Mouse (Mus musculus) olfactory bulb, adult 2 months (tissue): ENCODE data around the gene Ccdc57. TPM values are rescaled to one million over a fixed set of nuclear protein-coding genes. Genes with fewer than 3 reads are reported as not detected.

Source experiments
- H3K27ac ChIP-seq: fragments of 200-500 bp; 2 replicates; pipeline ENCODE4 v1.5.1; 2012; ENCODE audit warnings: low read depth, low read length; ENCODE audit not compliant: insufficient read depth
- H3K4me1 ChIP-seq: fragments of 200-500 bp; 2 replicates; pipeline ENCODE4 v1.6.1; 2012; ENCODE audit warnings: low read length; ENCODE audit not compliant: control insufficient read depth, insufficient read depth
- H3K4me3 ChIP-seq: fragments of 200-500 bp; 2 replicates; pipeline ENCODE4 v1.5.1; 2012; ENCODE audit warnings: mild to moderate bottlenecking, low read depth, low read length, moderate library complexity; ENCODE audit not compliant: insufficient read depth
- CTCF ChIP-seq: fragments of 200-500 bp; IDR thresholded peaks from 2 replicates; pipeline ENCODE4 v1.5.1; 2012; ENCODE audit warnings: low read depth, mild to moderate bottlenecking, low read length, moderate library complexity; ENCODE audit not compliant: insufficient read depth
- POLR2A ChIP-seq: fragments of 200-500 bp; IDR thresholded peaks from 2 replicates; pipeline ENCODE4 v1.6.1; 2012; ENCODE audit warnings: mild to moderate bottlenecking, low read depth, low read length, moderate library complexity; ENCODE audit not compliant: insufficient read depth
- WGBS: fragments of 180-500 bp; shearing (Covaris S2); methylation state at CpG from one replicate; pipeline ENCODE4 v1.1.7; 2018; 5-methylcytosine and 5-hydroxymethylcytosine counted together
- polyA plus RNA-seq: library from polyadenylated mRNA; stranded (reverse); fragments of >200 nt; gene quantifications from 2 replicates; pipeline ENCODE4 v1.2.4, GENCODE M21; 2012; ENCODE audit warnings: low replicate concordance; ENCODE audit not compliant: missing spikeins, insufficient read depth, insufficient read length

Gene Ccdc57
- polyA plus RNA-seq, 1 experiment: not detected

DNA sequence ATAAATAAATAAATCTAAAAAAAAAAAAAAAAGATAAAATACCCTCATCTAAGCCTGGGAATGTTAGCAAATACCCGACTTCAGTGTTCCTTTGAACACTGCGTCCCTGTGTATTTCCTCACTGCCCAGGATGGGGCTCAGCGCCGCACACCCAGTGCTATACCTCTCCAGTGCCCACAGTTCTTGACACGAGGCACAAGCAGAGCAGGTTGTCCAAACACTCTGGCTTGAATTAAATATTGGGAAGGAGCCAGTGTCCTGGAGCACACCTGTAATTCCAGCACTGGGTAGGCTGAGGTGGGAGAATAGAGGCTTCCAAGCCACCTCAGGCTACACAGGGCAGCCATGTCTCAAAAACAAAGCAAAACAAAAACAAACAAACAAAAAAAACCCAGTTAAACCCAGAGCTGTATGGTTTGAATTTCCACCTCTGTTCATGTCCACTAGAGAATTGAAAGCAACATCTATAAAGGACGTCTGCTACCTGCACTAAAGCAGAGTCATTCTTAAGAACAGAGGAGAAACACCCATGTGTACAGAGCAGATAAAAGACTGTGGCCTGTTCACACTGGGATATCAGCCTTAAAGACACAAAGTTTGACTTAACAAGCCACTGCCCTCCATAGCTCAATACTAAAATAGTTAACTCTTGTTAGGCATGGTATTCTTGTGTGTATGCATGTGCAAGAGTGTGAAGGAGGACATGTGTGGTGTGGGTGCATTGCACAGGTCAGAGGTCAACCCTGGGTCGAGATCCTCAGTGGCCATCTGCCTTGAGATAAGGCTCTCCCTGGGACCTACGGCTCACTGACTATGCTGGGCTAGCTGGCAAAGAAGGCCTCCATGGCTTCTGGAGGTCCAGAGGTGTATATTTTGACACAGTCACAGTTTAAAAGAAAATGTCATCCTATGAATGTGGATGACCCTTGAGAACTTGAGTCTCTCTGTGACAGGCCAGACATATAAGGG lies 32.1 kb downstream of the Ccdc57 start:
- WGBS: 93% methylated on average over 8 of the region's 8 CpGs
- H3K4me3 ChIP-seq: no peak overlapping the region
- TF ChIP-seq CTCF: no peak
- H3K27ac ChIP-seq: no peak overlapping the region
- H3K4me1 ChIP-seq: peaks cover 3% of the 10 kb centered on the region

DNA sequence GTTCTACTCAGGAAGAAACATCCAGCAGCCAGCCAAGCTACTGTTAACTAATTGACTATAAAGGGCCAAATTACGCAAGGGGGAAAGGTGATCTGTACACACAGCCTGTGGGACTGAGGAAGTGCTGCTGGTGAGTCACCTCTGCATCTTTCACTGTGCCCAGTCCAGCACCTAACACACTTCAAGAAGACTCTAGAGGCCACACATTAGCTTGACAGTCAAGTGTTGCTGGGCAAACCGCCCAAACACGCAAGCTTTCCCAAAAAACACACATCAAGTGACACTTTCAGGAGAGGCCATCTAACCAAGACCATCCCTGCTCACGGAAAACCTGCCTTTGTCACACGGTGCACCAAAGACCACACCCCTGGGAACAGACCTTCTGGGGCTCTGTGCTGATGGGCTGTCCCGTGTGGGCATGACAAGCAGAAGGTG lies 34.5 kb downstream of the Ccdc57 start:
- Histone ChIP-seq H3K4me3 (no peak overlapping the region), H3K27ac (no peak overlapping the region), H3K4me1 (no peaks in the 10 kb centered on the region)
- no peak for TF ChIP-seq POLR2A
- no peak for TF ChIP-seq CTCF
- WGBS: 93% methylated on average over 6 of the region's 6 CpGs

DNA sequence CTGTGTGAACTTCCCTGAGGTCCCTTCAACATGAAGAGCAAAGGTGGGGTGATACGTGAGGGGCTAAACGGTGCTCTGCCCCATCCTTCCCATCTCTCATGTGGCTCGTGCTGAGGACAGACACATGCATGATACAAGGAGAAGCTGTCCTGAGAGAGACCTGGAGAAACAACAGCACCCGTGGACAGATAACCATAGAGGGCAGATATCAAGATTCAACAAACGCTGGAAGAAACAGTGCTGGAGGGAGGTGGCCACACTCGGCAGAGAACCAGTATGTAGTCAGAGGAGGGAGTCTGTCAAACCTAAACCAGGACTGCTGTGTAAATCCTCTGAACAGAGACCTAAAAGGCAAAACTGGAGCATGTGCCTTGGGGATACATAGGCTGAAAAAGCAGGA lies 37.2 kb downstream of the Ccdc57 start:
- Histone ChIP-seq H3K27ac (no peak overlapping the region), H3K4me1 (no peaks in the 10 kb centered on the region), H3K4me3 (no peak overlapping the region)
- TF ChIP-seq CTCF: no peak
- TF ChIP-seq POLR2A: no peak
- 91% methylated on average over 6 of the region's 6 CpGs for WGBS

DNA sequence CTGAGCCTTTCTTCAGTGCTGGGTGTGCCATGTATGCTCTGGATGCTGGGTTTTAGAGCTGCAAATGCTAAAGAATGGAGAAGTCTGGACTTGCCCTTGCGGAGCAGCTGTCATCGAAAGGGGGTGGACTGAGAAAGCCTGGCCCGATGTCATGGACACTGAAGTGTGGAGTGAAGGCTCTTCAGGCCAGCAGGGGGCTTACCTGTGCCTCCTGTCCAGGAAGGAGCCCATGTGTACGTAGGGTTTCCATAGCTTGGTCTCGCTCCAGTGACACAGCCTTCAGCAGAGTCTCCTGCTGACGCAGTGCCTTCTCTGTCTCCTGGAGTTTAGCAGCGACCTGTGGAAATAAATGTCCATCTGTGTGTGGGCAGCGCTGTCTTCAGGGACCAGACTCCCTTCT lies 38.3 kb downstream of the Ccdc57 start:
- Histone ChIP-seq H3K27ac (no peak overlapping the region), H3K4me3 (no peak overlapping the region), H3K4me1 (peaks cover 4% of the 10 kb centered on the region; the same call in 1 of the 2 replicates)
- 91% methylated on average over 8 of the region's 8 CpGs for WGBS
- TF ChIP-seq CTCF (no peak), POLR2A (no peak)

DNA sequence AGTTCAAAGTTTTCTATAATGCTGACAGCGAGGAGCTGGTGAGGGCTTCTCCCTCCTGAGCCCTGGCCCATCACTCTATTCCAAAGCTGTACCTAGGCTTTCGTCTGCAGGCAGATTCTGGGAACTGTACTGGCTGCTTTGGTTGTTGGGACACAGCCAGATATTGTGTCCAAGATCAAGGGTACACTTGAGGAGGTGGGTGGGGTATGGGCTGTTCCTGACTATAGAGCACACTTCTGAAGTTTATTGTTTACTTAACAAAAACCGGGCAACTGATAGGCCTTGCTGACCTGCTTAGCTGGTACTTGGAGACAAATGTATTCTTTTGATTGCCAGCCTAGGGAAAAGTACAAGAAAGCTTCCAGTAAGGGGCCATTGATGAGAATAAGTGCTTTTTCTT lies 43.5 kb downstream of the Ccdc57 start:
- Histone ChIP-seq H3K27ac (no peak overlapping the region), H3K4me3 (no peak overlapping the region), H3K4me1 (peaks cover 6% of the 10 kb centered on the region; the same call in 1 of the 2 replicates)
- TF ChIP-seq CTCF: no peak
- no peak for TF ChIP-seq POLR2A
- 63% methylated on average over 3 of the region's 3 CpGs for WGBS

DNA sequence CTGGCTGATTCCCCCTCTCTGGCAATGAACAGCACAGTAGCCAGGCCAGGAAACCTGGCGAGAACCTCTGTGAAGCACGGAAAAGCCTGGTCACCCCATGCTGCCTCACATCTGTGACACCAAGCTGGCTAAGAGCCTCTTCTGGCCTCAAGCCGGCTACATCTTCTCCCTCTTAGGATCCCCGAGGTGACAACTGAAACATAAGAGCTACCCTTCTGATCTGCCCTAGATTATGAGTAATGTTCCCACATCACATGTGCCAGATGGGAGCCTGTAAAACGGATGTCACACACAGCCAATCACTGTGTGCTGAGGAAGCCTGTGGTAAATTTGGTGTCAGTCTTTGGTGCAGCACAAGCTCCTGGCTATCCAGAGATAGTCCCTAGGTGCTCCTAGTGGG lies 44.0 kb downstream of the Ccdc57 start:
- Histone ChIP-seq H3K4me3 (no peak overlapping the region), H3K27ac (no peak overlapping the region)
- WGBS: 82% methylated on average over 5 of the region's 5 CpGs

DNA sequence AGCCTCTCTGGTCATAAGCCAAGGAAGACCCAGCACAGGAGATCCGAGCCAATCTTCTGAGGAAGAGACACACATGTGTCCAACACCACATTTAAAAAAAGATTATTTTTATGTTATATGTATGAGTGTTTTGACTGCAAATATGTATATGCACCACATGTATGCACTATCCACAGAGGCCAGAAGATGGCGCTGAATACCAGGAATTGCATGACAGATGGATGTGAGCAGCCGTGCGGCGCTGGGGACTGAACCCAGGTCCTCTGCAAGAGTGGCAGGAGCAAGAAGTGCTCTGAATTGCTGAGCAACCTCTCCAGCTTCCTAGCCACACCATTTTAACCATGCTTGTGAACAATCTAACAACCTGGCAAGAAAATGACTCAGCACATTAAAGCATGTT lies 45.2 kb downstream of the Ccdc57 start:
- no peak overlapping the region for H3K4me3 ChIP-seq
- TF ChIP-seq CTCF (no peak), POLR2A (no peak)
- WGBS: 93% methylated on average over 5 of the region's 5 CpGs
- peaks cover 6% of the 10 kb centered on the region; the same call in 1 of the 2 replicates for H3K4me1 ChIP-seq
- no peak overlapping the region for H3K27ac ChIP-seq

More for the DNA sequence above, 44.0 kb downstream of the Ccdc57 start:
- peaks cover 6% of the 10 kb centered on the region; the same call in 1 of the 2 replicates for H3K4me1 ChIP-seq
- no peak for TF ChIP-seq POLR2A
- TF ChIP-seq CTCF: no peak

DNA sequence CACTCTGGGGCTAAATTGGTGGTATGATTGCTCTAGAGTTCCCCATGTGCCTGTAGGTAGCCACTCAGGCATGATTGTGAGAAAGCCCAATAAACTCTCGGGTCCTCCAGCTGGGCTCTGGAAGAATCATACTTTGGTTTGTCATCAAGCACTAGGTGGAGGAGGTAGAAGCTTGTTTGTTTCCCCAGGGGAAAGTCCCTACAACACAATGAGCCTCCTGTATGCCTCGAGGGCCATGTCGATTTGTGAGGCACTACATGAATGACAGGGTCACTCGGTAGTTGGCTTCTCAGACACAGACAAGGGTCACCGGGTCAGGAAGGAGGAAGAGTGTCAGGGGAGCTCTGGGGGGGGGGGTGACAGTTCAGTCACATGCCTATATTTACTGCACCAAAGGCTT lies 46.2 kb downstream of the Ccdc57 start:
- H3K4me1 ChIP-seq: peaks cover 6% of the 10 kb centered on the region; the same call in 1 of the 2 replicates
- TF ChIP-seq POLR2A (no peak), CTCF (no peak)
- H3K27ac ChIP-seq: no peak overlapping the region
- H3K4me3 ChIP-seq: no peak overlapping the region
- WGBS: 83% methylated on average over 5 of the region's 5 CpGs

DNA sequence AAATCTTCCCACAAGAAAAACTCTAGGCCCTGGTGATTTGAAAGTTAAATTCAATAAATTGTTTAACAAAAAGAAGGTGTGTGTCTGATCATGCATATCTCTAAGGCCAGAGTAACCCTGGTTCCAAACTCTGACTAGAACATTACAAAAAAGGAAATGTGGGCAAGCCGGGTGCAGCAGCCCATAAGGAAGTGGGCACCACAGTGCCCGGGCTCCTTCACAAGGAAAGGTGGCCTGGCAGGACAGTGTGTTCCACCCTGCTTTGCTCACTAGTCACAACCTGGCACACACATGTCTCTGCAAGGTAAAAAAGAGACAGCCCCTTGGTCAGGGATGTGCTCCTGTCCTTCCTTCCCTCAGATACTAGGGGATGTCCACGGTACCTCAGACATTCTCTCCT lies 49.1 kb downstream of the Ccdc57 start:
- WGBS: 95% methylated on average over 3 of the region's 3 CpGs
- no peak for TF ChIP-seq POLR2A
- no peak for TF ChIP-seq CTCF
- Histone ChIP-seq H3K27ac (no peak overlapping the region), H3K4me1 (0 out of 2 replicates have a peak, but pooled peaks cover 2% of the 10 kb centered on the region), H3K4me3 (no peak overlapping the region)
